Mouse (Mus musculus): ENCODE measurements around the gene Neurl3. TPM values are rescaled to one million over a fixed set of nuclear protein-coding genes. Genes with fewer than 3 reads are reported as not detected.

The Neurl3 gene
- polyA plus RNA-seq, 1 experiment from 2014 or later, result 0.16 TPM

DNA sequence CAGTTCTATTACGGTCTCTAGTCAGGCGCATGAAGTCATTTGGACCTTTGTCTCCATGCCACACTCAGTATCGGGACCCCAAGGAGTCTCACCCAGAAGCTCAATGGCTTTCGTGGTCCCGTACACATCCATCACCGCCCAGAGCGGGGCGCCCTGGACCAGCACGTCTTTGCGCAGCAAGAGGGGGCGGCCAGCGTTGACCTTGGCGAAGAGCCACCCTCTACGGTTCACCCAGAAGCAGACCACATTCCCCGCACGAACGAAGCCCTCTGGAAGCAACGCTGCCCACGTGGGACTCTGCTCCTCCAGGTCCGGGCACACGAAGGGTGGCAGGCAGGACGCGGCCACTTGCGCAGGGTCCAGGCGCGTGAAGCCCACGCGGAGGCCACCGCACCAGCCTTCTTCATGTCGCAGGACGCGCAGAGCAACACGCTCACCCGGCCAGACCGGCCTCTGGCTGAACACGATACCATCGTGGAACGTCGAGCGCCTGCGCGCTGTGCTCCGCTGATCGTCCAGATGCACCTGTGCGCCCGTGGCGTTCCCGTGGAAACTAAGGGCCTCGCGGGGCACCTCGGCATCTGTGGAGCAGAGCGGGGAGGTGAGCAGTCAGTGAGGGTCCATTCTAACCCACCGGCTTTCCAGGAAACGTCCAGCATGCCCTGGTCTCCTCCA lies 5.2 kb downstream of the Neurl3 start:
- Histone ChIP-seq H3K9me3 (ENCODE audit: control insufficient read depth, low read length) (no peaks in the 10 kb centered on the region), H3K4me2 (ENCODE audit: low read depth, low read length, severe bottlenecking) (no peak overlapping the region), H3K27me3 (ENCODE audit: control insufficient read depth, insufficient read depth, low read length) (peaks cover 4% of the 10 kb centered on the region; the same call in 1 of the 2 replicates), H3K4me1 (replicated peaks; ENCODE audit: control insufficient read depth, insufficient read depth, low read length) (peaks cover 3% of the 10 kb centered on the region; the same call in 1 of the 2 replicates), H3K4me3 (ENCODE audit: low read depth, low read length) (no peak overlapping the region), H3K9ac (ENCODE audit: low read length) (no peak overlapping the region), H3K27ac (ENCODE audit: low read depth, low read length) (no peak overlapping the region), H3K36me3 (ENCODE audit: control insufficient read depth, insufficient read depth, low read length) (no peaks in the 10 kb centered on the region)
- WGBS, result 45% methylated on average over 54 of the region's 54 CpGs
- no peak for DNase-seq (ENCODE audit: low spot score)
- no peak for ATAC-seq (replicated peaks; ENCODE audit: low FRiP score)

DNA sequence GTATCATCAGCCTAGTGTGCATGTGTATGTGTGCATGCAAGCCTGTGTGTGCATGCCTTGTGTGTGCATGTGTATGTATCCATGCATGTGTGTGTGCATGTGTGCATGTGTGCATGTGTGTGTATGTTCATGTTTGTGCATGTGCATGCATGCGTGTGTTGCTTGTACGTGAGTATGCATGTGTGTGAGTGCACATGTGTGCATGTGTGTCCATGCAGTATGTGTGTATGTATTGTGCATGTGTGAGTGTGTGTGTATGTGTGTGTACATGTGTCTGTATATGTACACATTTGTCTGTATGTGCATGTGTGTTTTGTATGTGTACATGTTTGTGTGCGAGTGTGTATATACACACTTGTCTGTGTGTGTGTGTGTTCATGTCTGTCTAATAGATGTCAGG lies 6.9 kb downstream of the Neurl3 start:
- H3K4me2 ChIP-seq (ENCODE audit: low read depth, low read length, severe bottlenecking), result no peak overlapping the region
- H3K27ac ChIP-seq (ENCODE audit: low read depth, low read length), result no peak overlapping the region
- H3K36me3 ChIP-seq (ENCODE audit: control insufficient read depth, insufficient read depth, low read length), result no peaks in the 10 kb centered on the region
- H3K4me3 ChIP-seq (ENCODE audit: low read depth, low read length), result no peak overlapping the region
- H3K9me3 ChIP-seq (ENCODE audit: control insufficient read depth, low read length), result no peaks in the 10 kb centered on the region
- peaks cover 4% of the 10 kb centered on the region; the same call in 1 of the 2 replicates for H3K27me3 ChIP-seq (ENCODE audit: control insufficient read depth, insufficient read depth, low read length)
- ATAC-seq (replicated peaks; ENCODE audit: low FRiP score) (no peak), DNase-seq (ENCODE audit: low spot score) (no peak)
- no peak overlapping the region for H3K9ac ChIP-seq (ENCODE audit: low read length)
- H3K4me1 ChIP-seq (replicated peaks; ENCODE audit: control insufficient read depth, insufficient read depth, low read length), result peaks cover 3% of the 10 kb centered on the region; the same call in 1 of the 2 replicates
- WGBS, result 95% methylated on average over 3 of the region's 3 CpGs

DNA sequence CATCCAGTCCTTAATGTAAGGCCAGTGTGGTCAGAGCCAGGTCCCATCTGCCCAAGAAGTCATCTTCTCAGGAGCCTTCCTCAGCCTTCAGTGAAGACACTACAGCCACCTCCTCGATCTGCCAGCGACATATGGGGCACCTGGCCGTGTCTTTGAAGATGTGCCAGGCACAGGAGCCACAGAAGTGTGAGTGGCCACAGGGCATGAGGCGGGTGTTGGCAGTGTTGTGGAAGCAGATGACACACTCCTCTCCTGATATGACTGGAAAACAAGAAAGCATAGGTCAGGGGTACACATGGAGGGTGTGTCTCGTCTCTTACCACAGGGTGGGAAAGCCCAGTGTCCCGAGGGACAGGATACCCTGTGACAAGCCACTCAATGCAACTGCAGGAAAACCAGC lies 8.2 kb downstream of the Neurl3 start:
- 85% methylated on average over 6 of the region's 6 CpGs for WGBS

DNA sequence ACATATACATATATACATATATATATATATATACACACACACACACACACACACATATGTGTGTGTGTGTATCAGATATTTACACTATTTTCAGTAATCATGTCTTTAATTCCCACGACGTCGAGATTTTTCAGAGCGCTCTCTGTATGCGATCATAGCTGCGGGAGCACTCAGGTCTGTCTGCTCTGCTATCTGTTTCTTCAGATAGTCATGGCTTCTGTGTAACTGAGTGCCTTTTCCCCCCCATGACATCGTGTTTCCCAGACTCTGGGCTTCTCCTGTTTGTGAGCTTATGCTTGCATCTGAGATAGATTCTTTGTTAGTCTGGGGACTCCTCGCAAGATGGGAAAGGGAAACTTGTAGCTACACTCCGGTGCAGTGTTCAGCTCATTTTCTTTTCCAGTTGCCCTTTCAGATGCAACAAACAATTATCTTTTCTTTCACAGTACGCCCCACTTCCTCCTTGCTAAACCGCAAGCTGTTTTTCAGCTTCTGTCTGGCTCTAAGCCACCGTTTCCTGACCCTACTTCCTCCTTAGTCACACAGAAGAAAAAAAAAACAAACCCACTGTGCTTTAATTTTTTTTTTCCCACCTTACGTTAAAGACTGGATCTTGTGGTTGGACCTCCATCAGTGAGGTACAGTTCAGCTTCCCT lies 10.5 kb downstream of the Neurl3 start:
- 78% methylated on average over 13 of the region's 13 CpGs for WGBS
- H3K9ac ChIP-seq (ENCODE audit: low read length), result no peak overlapping the region
- DNase-seq (ENCODE audit: low spot score) (no peak), ATAC-seq (replicated peaks; ENCODE audit: low FRiP score) (no peak)
- H3K4me2 ChIP-seq (ENCODE audit: low read depth, low read length, severe bottlenecking), result no peak overlapping the region
- H3K36me3 ChIP-seq (ENCODE audit: control insufficient read depth, insufficient read depth, low read length), result no peaks in the 10 kb centered on the region
- no peaks in the 10 kb centered on the region for H3K27me3 ChIP-seq (ENCODE audit: control insufficient read depth, insufficient read depth, low read length)
- H3K4me1 ChIP-seq (replicated peaks; ENCODE audit: control insufficient read depth, insufficient read depth, low read length), result no peaks in the 10 kb centered on the region; the same call in 1 of the 2 replicates
- no peak overlapping the region for H3K4me3 ChIP-seq (ENCODE audit: low read depth, low read length)
- no peak overlapping the region for H3K27ac ChIP-seq (ENCODE audit: low read depth, low read length)
- H3K9me3 ChIP-seq (ENCODE audit: control insufficient read depth, low read length), result no peaks in the 10 kb centered on the region

More for the DNA sequence above, 8.2 kb downstream of the Neurl3 start:
- no peaks in the 10 kb centered on the region for H3K36me3 ChIP-seq (ENCODE audit: control insufficient read depth, insufficient read depth, low read length)
- H3K4me2 ChIP-seq (ENCODE audit: low read depth, low read length, severe bottlenecking), result no peak overlapping the region
- H3K9ac ChIP-seq (ENCODE audit: low read length), result no peak overlapping the region
- H3K27ac ChIP-seq (ENCODE audit: low read depth, low read length), result no peak overlapping the region
- peaks cover 4% of the 10 kb centered on the region; the same call in 1 of the 2 replicates for H3K27me3 ChIP-seq (ENCODE audit: control insufficient read depth, insufficient read depth, low read length)
- ATAC-seq (replicated peaks; ENCODE audit: low FRiP score) (no peak), DNase-seq (ENCODE audit: low spot score) (no peak)
- peaks cover 3% of the 10 kb centered on the region; the same call in 1 of the 2 replicates for H3K4me1 ChIP-seq (replicated peaks; ENCODE audit: control insufficient read depth, insufficient read depth, low read length)
- H3K9me3 ChIP-seq (ENCODE audit: control insufficient read depth, low read length), result no peaks in the 10 kb centered on the region
- H3K4me3 ChIP-seq (ENCODE audit: low read depth, low read length), result no peak overlapping the region

DNA sequence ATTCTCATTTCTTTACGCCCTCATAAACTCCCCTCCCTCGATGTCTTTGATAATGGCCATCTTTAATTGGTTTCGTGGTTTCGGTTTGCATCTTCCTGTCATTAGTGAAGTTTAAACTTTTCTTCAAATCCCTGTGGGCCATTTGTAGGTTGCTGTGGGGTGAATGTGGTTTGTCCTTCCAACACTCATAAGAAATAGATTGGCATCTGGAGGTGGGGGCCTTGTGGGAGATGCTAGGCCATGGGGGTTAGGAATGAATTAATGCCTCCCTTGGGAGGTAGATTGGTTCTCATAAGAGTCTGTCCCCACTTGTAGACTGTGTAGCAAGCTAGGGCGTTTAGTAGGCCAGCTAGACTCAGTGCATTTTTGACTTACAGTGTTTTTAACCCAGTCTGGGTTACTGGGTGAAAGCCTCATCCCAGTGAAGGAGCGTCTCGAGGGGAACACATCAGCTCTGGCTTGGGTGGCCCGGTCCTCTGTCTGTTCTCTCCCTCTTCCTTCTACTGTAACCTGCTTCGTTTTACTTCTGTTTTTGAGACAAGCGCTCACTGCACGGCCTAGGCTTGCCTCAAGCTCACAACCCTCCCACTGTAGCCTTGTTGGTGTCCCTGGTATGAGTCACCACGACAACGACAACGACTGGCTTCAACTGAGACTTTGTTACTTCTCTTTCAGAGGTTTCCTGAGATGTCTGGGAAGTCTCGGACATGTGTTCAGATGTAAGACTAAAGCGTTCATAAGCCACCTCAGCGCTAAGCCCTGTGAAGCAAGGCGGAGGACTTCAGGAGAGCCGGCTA lies 12.6 kb downstream of the Neurl3 start:
- Histone ChIP-seq H3K9me3 (ENCODE audit: control insufficient read depth, low read length) (no peaks in the 10 kb centered on the region), H3K4me2 (ENCODE audit: low read depth, low read length, severe bottlenecking) (no peak overlapping the region), H3K27me3 (ENCODE audit: control insufficient read depth, insufficient read depth, low read length) (no peaks in the 10 kb centered on the region), H3K4me3 (ENCODE audit: low read depth, low read length) (no peak overlapping the region), H3K27ac (ENCODE audit: low read depth, low read length) (no peak overlapping the region), H3K9ac (ENCODE audit: low read length) (no peak overlapping the region), H3K36me3 (ENCODE audit: control insufficient read depth, insufficient read depth, low read length) (no peaks in the 10 kb centered on the region), H3K4me1 (replicated peaks; ENCODE audit: control insufficient read depth, insufficient read depth, low read length) (no peaks in the 10 kb centered on the region)
- WGBS, result 85% methylated on average over 19 of the region's 19 CpGs
- ATAC-seq (replicated peaks; ENCODE audit: low FRiP score) (no peak), DNase-seq (ENCODE audit: low spot score) (no peak)

DNA sequence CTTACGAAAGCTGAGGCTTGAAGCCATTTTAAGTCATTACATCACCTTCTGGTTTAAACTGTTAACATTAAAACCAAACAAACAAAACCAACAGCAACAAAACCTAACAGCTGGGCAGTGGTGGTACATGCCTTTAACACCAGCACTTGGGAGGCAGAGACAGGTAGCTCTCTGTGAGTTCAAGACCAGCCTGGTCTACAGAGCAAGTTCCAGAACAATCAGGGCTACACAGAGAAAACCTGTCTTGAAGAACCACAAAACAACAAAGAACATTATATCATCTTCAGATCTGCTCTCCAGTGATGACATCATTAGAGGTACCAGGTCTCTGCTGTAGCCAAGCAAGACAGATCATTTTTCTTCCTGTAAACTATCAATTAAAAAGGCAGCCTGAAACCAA lies 14.1 kb downstream of the Neurl3 start:
- no peak overlapping the region for H3K27ac ChIP-seq (ENCODE audit: low read depth, low read length)
- H3K4me2 ChIP-seq (ENCODE audit: low read depth, low read length, severe bottlenecking), result no peak overlapping the region
- peaks cover 2% of the 10 kb centered on the region; the same call in 1 of the 2 replicates for H3K9me3 ChIP-seq (ENCODE audit: control insufficient read depth, low read length)
- H3K4me3 ChIP-seq (ENCODE audit: low read depth, low read length), result no peak overlapping the region
- H3K27me3 ChIP-seq (ENCODE audit: control insufficient read depth, insufficient read depth, low read length), result peaks cover 4% of the 10 kb centered on the region; the same call in 1 of the 2 replicates
- H3K36me3 ChIP-seq (ENCODE audit: control insufficient read depth, insufficient read depth, low read length), result no peaks in the 10 kb centered on the region
- DNase-seq (ENCODE audit: low spot score) (no peak), ATAC-seq (replicated peaks; ENCODE audit: low FRiP score) (no peak)
- 91% methylated on average over 1 of the region's 1 CpGs for WGBS
- H3K4me1 ChIP-seq (replicated peaks; ENCODE audit: control insufficient read depth, insufficient read depth, low read length), result no peaks in the 10 kb centered on the region; the same call in 1 of the 2 replicates
- H3K9ac ChIP-seq (ENCODE audit: low read length), result no peak overlapping the region

DNA sequence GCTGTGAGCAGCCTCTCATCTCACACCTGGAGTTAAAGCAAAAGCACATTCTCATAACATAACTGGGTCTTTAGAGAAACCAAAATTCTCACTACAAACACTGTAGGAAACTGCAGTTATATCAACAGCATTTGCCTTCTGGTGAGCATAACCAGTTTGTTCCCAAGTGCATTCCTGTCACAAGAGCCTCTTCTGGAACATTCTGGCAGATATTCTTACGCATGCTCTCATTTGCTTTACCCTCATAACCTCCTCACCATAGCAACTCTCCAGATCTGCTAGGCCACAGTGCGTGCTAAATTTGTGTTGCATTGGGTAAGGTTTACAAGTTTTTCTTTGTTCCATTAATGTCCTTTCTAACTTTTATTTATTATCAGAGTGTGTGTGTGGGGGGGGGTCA lies 15.2 kb downstream of the Neurl3 start:
- Histone ChIP-seq H3K4me1 (replicated peaks; ENCODE audit: control insufficient read depth, insufficient read depth, low read length) (no peaks in the 10 kb centered on the region; the same call in 1 of the 2 replicates), H3K27me3 (ENCODE audit: control insufficient read depth, insufficient read depth, low read length) (peaks cover 9% of the 10 kb centered on the region; the same call in 1 of the 2 replicates), H3K4me2 (ENCODE audit: low read depth, low read length, severe bottlenecking) (no peak overlapping the region), H3K27ac (ENCODE audit: low read depth, low read length) (no peak overlapping the region), H3K9ac (ENCODE audit: low read length) (no peak overlapping the region), H3K36me3 (ENCODE audit: control insufficient read depth, insufficient read depth, low read length) (no peaks in the 10 kb centered on the region), H3K9me3 (ENCODE audit: control insufficient read depth, low read length) (peaks cover 2% of the 10 kb centered on the region; the same call in 1 of the 2 replicates), H3K4me3 (ENCODE audit: low read depth, low read length) (no peak overlapping the region)
- ATAC-seq (replicated peaks; ENCODE audit: low FRiP score), result no peak
- no peak for DNase-seq (ENCODE audit: low spot score)
- 99% methylated on average over 2 of the region's 2 CpGs for WGBS

DNA sequence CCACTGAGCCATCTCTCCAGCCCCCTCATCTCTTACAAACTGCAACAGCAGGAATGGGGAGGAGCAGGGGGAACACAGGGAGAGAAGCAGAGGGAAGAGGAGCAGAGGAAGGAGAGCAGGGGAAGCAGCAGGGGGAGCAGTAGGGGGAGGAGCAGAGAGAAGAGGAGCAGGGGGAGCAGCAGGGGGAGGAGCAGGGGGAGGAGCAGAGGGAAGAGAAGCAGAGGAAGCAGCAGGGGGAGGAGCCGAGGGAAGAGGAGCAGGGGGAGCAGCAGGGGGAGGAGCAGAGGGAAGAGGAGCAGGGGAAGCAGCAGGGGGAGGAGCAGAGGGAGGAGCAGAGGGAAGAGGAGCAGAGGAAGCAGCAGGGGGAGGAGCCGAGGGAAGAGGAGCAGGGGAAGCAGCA lies 15.8 kb downstream of the Neurl3 start:
- H3K4me1 ChIP-seq (replicated peaks; ENCODE audit: control insufficient read depth, insufficient read depth, low read length), result no peaks in the 10 kb centered on the region; the same call in 1 of the 2 replicates
- no peak for DNase-seq (ENCODE audit: low spot score)
- no peaks in the 10 kb centered on the region for H3K36me3 ChIP-seq (ENCODE audit: control insufficient read depth, insufficient read depth, low read length)
- 48% methylated on average over 2 of the region's 2 CpGs for WGBS
- peaks cover 2% of the 10 kb centered on the region; the same call in 1 of the 2 replicates for H3K9me3 ChIP-seq (ENCODE audit: control insufficient read depth, low read length)
- H3K4me3 ChIP-seq (ENCODE audit: low read depth, low read length), result no peak overlapping the region
- ATAC-seq (replicated peaks; ENCODE audit: low FRiP score), result no peak
- peaks cover 9% of the 10 kb centered on the region; the same call in 1 of the 2 replicates for H3K27me3 ChIP-seq (ENCODE audit: control insufficient read depth, insufficient read depth, low read length)
- H3K27ac ChIP-seq (ENCODE audit: low read depth, low read length), result no peak overlapping the region
- H3K9ac ChIP-seq (ENCODE audit: low read length), result no peak overlapping the region
- no peak overlapping the region for H3K4me2 ChIP-seq (ENCODE audit: low read depth, low read length, severe bottlenecking)

Measured in forebrain, embryonic 11.5 days (tissue).